Mouse (Mus musculus): ENCODE results near the gene Olfr1414. TPM values are rescaled to one million over a fixed set of nuclear protein-coding genes. Genes with fewer than 3 reads are reported as not detected.

Olfr1414 gene
- polyA plus RNA-seq, 1 experiment = not detected

GRCm38 (mm10) chr1:92474066-92474578 is 44.3 kb downstream of the Olfr1414 start:
- Histone ChIP-seq H3K4me3 (ENCODE audit: insufficient read depth, low read length) (peak overlapping the region; percentile 76), H3K4me1 (ENCODE audit: control insufficient read depth, insufficient read depth, low read length) (peaks cover 2% of the 10 kb centered on the region; the same call in 1 of the 2 replicates), H3K27ac (ENCODE audit: insufficient read depth, low read depth, low read length) (peak overlapping the region; percentile 35)
- no peak for TF ChIP-seq CTCF (IDR thresholded peaks at IDR 0.05; ENCODE audit: low read depth, low read length)
- no peak for TF ChIP-seq POLR2A (IDR thresholded peaks at IDR 0.05; ENCODE audit: borderline replicate concordance, low read depth, low read length)

GRCm38 (mm10) chr1:92473165-92474041 is 45.1 kb downstream of the Olfr1414 start, which contains the start of gene Ndufa10:
Gene Ndufa10 (minus strand): TSS chr1:92473860.
- peaks cover 2% of the 10 kb centered on the region; the same call in 1 of the 2 replicates for H3K4me1 ChIP-seq (ENCODE audit: control insufficient read depth, insufficient read depth, low read length)
- H3K27ac ChIP-seq (ENCODE audit: insufficient read depth, low read depth, low read length) = peak within 1 kb of the TSS; percentile 52
- TF ChIP-seq POLR2A (IDR thresholded peaks at IDR 0.05; ENCODE audit: borderline replicate concordance, low read depth, low read length) = no peak
- peak within 1 kb of the TSS; percentile 97 for H3K4me3 ChIP-seq (ENCODE audit: insufficient read depth, low read length)

GRCm38 (mm10) chr1:92468891-92469290 is 49.6 kb downstream of the Olfr1414 start:
- no peak for TF ChIP-seq CTCF (IDR thresholded peaks at IDR 0.05; ENCODE audit: low read depth, low read length)
- TF ChIP-seq POLR2A (IDR thresholded peaks at IDR 0.05; ENCODE audit: borderline replicate concordance, low read depth, low read length) = no peak
- H3K4me1 ChIP-seq (ENCODE audit: control insufficient read depth, insufficient read depth, low read length) = no peaks in the 10 kb centered on the region
- H3K4me3 ChIP-seq (ENCODE audit: insufficient read depth, low read length) = no peak overlapping the region
- no peak overlapping the region for H3K27ac ChIP-seq (ENCODE audit: insufficient read depth, low read depth, low read length)

- H3K27ac ChIP-seq (ENCODE audit: insufficient read depth, low read depth, low read length) = no peak overlapping the region
- no peak for TF ChIP-seq CTCF (IDR thresholded peaks at IDR 0.05; ENCODE audit: low read depth, low read length)
- no peak for TF ChIP-seq POLR2A (IDR thresholded peaks at IDR 0.05; ENCODE audit: borderline replicate concordance, low read depth, low read length)
- H3K4me1 ChIP-seq (ENCODE audit: control insufficient read depth, insufficient read depth, low read length) = no peaks in the 10 kb centered on the region
- H3K4me3 ChIP-seq (ENCODE audit: insufficient read depth, low read length) = no peak overlapping the region
These were observed 60.0 kb downstream of the Olfr1414 start for GRCm38 (mm10) chr1:92458416-92458815.

- TF ChIP-seq POLR2A (IDR thresholded peaks at IDR 0.05; ENCODE audit: borderline replicate concordance, low read depth, low read length) (no peak), CTCF (IDR thresholded peaks at IDR 0.05; ENCODE audit: low read depth, low read length) (no peak)
- H3K27ac ChIP-seq (ENCODE audit: insufficient read depth, low read depth, low read length) = no peak overlapping the region
- no peaks in the 10 kb centered on the region for H3K4me1 ChIP-seq (ENCODE audit: control insufficient read depth, insufficient read depth, low read length)
- no peak overlapping the region for H3K4me3 ChIP-seq (ENCODE audit: insufficient read depth, low read length)
These were observed 60.7 kb downstream of the Olfr1414 start for GRCm38 (mm10) chr1:92457758-92458157.

Other genes with a start within 250 kb of the Olfr1414 start
- 107 and 123 TPM in 2 replicates for gene Ndufa10, start 44.8 kb downstream of the Olfr1414 start, polyA plus RNA-seq (2012; ENCODE audit: insufficient read depth, insufficient read length, missing spikeins)
- gene Olfr1416, start 33.5 kb downstream of the Olfr1414 start, polyA plus RNA-seq (2012; ENCODE audit: insufficient read depth, insufficient read length, missing spikeins) = not detected in 2 replicates
- gene Olfr1415, start 22.6 kb downstream of the Olfr1414 start, polyA plus RNA-seq (2012; ENCODE audit: insufficient read depth, insufficient read length, missing spikeins) = not detected in 2 replicates
- not detected in 2 replicates for gene Olfr1413, start 52.7 kb upstream of the Olfr1414 start, polyA plus RNA-seq (2012; ENCODE audit: insufficient read depth, insufficient read length, missing spikeins)
- gene Olfr1412, start 67.1 kb upstream of the Olfr1414 start, polyA plus RNA-seq (2012; ENCODE audit: insufficient read depth, insufficient read length, missing spikeins) = not detected in 2 replicates
- not detected in 2 replicates for gene Olfr1411, start 75.8 kb upstream of the Olfr1414 start, polyA plus RNA-seq (2012; ENCODE audit: insufficient read depth, insufficient read length, missing spikeins)
- not detected in 2 replicates for gene Olfr1410, start 87.1 kb upstream of the Olfr1414 start, polyA plus RNA-seq (2012; ENCODE audit: insufficient read depth, insufficient read length, missing spikeins)
- gene Olfr12, start 99.1 kb upstream of the Olfr1414 start, polyA plus RNA-seq (2012; ENCODE audit: insufficient read depth, insufficient read length, missing spikeins) = not detected in 2 replicates
- gene Cops9, start 123.3 kb upstream of the Olfr1414 start, polyA plus RNA-seq (2012; ENCODE audit: insufficient read depth, insufficient read length, missing spikeins) = 221 and 248 TPM in 2 replicates
- 0.80 TPM in 1 of 2 replicates, not detected in the other for gene Otos, start 130.2 kb upstream of the Olfr1414 start, polyA plus RNA-seq (2012; ENCODE audit: insufficient read depth, insufficient read length, missing spikeins)